Mouse (Mus musculus) E14TG2a.4 (cell line): ENCODE data around the gene Rbms1.

Experiments used
- CTCF ChIP-seq: conservative IDR thresholded peaks from 2 replicates; pipeline ENCODE4 v1.5.1; 2014; ENCODE audit warnings: low read length
- NANOG ChIP-seq: IDR thresholded peaks from 2 replicates; pipeline ENCODE4 v1.6.1; 2014; ENCODE audit warnings: borderline replicate concordance, low read length, mixed read lengths

- TF ChIP-seq CTCF (no peak), NANOG (no peak)
Measured at GRCm38 (mm10) chr2:60795861-60796260, 167.1 kb downstream of the Rbms1 start.
